ENCODE assay signal across 16 mouse cellular contexts in genomic region chr1:129764748-129765147, GRCm38 (mm10).
"Had no signal": no experiment of that assay in that cellular context is flagged by ENCODE, and none has a peak within 500 bp of the region (broad histone marks: within the 10 kb centered on the region; RNA-seq: fewer than 3 reads in every experiment).

No protein-coding gene starts in this region.

- H3K4me3 ChIP-seq: neural tube, embryonic 13.5 days; neural tube, embryonic 15.5 days; stomach, embryonic 15.5 days had no signal

- H3K9me3 ChIP-seq: neural tube, embryonic 13.5 days; neural tube, embryonic 15.5 days; stomach, embryonic 15.5 days had no signal

- DNase-seq: retina, postnatal 1 day; right cerebral cortex, adult 18-20 months; right cerebral cortex, postnatal 14 days; right cerebral cortex, postnatal 25 days; right cerebral cortex, postnatal 4 days; spleen, adult 18-20 months; thymus, adult 18-20 months; thymus, adult 2 months; thymus, postnatal 14 days; thymus, postnatal 25 days; thymus, postnatal 36 days; thymus, postnatal 4 days had no signal

- H3K36me3 ChIP-seq: neural tube, embryonic 13.5 days; neural tube, embryonic 15.5 days; stomach, embryonic 15.5 days had no signal

- H3K9ac ChIP-seq: neural tube, embryonic 13.5 days; neural tube, embryonic 15.5 days; stomach, embryonic 15.5 days had no signal

- H3K4me1 ChIP-seq: neural tube, embryonic 13.5 days; neural tube, embryonic 15.5 days; stomach, embryonic 15.5 days had no signal

- H3K27me3 ChIP-seq: neural tube, embryonic 13.5 days; neural tube, embryonic 15.5 days; stomach, embryonic 15.5 days had no signal

- H3K4me2 ChIP-seq: neural tube, embryonic 13.5 days; neural tube, embryonic 15.5 days; stomach, embryonic 15.5 days had no signal

- H3K27ac ChIP-seq: neural tube, embryonic 13.5 days; neural tube, embryonic 15.5 days; stomach, embryonic 15.5 days; stomach, postnatal 0 days had no signal
